Mouse (Mus musculus) MEL (cell line): ENCODE results near the gene Lonp2.

Experiments used
- CTCF ChIP-seq, 3 experiments: IDR thresholded peaks in 2 of 3; conservative IDR thresholded peaks in 1 of 3; 2 replicates each; pipeline ENCODE4 v1.5.1; 2011 to 2012; ENCODE audit warnings: low read length in 3 of 3, low read depth in 2 of 3, mild to moderate bottlenecking in 2 of 3, improper control_type of control experiment in 1 of 3, inconsistent platforms in 1 of 3, mixed read lengths in 1 of 3, moderate library complexity in 1 of 3; ENCODE audit not compliant: control insufficient read depth in 1 of 3, insufficient read depth in 1 of 3, poor library complexity in 1 of 3, severe bottlenecking in 1 of 3
- MAZ ChIP-seq: IDR thresholded peaks from 2 replicates; pipeline ENCODE4 v1.6.1; 2012; ENCODE audit warnings: low read depth, mild to moderate bottlenecking, inconsistent platforms, low read length, improper control_type of control experiment
- NRF1 ChIP-seq: IDR thresholded peaks from 2 replicates; pipeline ENCODE4 v1.6.1; 2014; ENCODE audit warnings: low read depth, mild to moderate bottlenecking, inconsistent platforms, low read length, improper control_type of control experiment, moderate library complexity; ENCODE audit not compliant: poor library complexity, insufficient read depth, severe bottlenecking
- POLR2A ChIP-seq, 2 experiments: IDR thresholded peaks; 2 replicates each; pipeline ENCODE4 v1.6.1; 2011 to 2012; ENCODE audit warnings: low read length in 2 of 2, mild to moderate bottlenecking in 2 of 2, control low read depth in 1 of 2, improper control_type of control experiment in 1 of 2, low read depth in 1 of 2, moderate library complexity in 1 of 2; ENCODE audit not compliant: control insufficient read depth in 1 of 2, insufficient read depth in 1 of 2, poor library complexity in 1 of 2

GRCm38 (mm10) chr8:86765155-86765554, 141.3 kb downstream of the Lonp2 start:
- no peak for TF ChIP-seq CTCF (IDR thresholded peaks at IDR 0.05 in 2 of 3, conservative IDR thresholded peaks at IDR 0.05 in 1 of 3; ENCODE audit: control insufficient read depth in 1 of 3, insufficient read depth in 1 of 3, low read depth in 2 of 3, low read length in 3 of 3, poor library complexity in 1 of 3, severe bottlenecking in 1 of 3)
- TF ChIP-seq NRF1: peak; percentile 58
- TF ChIP-seq MAZ: no peak
- no peak for TF ChIP-seq POLR2A (IDR thresholded peaks at IDR 0.05; ENCODE audit: control insufficient read depth in 1 of 2, insufficient read depth in 1 of 2, low read depth in 1 of 2, low read length in 2 of 2, poor library complexity in 1 of 2)
